Mouse (Mus musculus) adrenal gland, postnatal 14 days (tissue): ENCODE data around the gene Slc50a1. TPM values are rescaled to one million over a fixed set of nuclear protein-coding genes. Genes with fewer than 3 reads are reported as not detected.

Source experiments
- DNase-seq: peaks from one replicate; pipeline ENCODE4 v3.0.0; 2021; ENCODE audit warnings: mixed read lengths
- long read RNA-seq, 2 experiments: library from polyadenylated mRNA; stranded (forward); transcript quantifications; one replicate each; pipeline ENCODE4 v2.0.0; 2021
- total RNA-seq: library from RNA; stranded (reverse); gene quantifications from 2 replicates; pipeline ENCODE4 v1.2.3, GENCODE M21; 2021

The Slc50a1 gene
- total RNA-seq, result 40.4 and 54.7 TPM in 2 replicates
- long read RNA-seq, experiment 1, transcript Slc50a1-201 (6 exons, 1,022 nt), result major isoform, 35 of 63 reads
- long read RNA-seq, experiment 1, transcript Slc50a1-205 (5 exons, 1,086 nt), result minor isoform, 6 of 63 reads
- long read RNA-seq, experiment 1, partial matches to known transcripts, result 2 of 63 reads
- long read RNA-seq, experiment 1, other reads (novel, unspliced or antisense), result 14 of 63 reads
- long read RNA-seq, experiment 2, transcript Slc50a1-205 (5 exons, 1,086 nt), result minor isoform, 5 of 42 reads
- long read RNA-seq, experiment 2, transcript Slc50a1-201 (6 exons, 1,022 nt), result major isoform, 22 of 42 reads
- long read RNA-seq, experiment 2, partial matches to known transcripts, result 1 of 42 reads
- long read RNA-seq, experiment 2, other reads (novel, unspliced or antisense), result 10 of 42 reads

DNA sequence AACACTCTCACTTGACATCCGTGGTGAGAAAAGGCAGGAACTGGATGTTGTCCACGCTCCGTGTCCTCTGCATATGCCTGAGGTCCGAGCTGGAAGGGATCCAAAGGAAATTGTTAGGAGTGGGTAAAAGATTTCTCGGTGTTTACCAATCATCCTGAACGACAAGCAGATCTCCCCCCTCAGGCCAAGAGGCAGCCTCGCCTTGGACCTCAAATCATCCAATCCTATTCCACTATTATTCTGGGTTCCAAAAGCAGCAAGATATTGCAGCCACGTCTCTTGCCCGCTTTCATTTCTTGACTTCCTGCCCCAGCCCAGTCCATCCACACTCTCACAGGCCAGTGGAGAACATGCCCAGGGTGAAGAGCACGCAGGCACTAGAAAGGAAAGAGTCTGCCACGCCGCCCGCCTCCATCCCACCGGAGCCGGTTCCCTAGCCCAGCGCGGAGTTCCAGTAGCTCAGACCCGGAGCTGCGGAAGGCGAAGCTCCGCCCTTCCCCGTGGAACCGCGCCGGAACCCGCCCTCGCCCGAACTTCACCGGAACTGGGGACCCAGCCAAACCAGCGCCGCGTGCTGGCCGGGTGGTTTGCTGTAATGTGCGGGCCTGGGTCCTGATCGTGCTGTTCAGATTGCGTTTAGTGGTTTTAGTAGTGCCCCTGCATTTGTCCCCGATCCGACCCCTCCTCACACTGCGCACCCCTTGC is at the start of gene Slc50a1:
TSS of gene Slc50a1 (minus strand) at position 520 of the 705 bp plus-strand sequence.
- DNase-seq, result peak; percentile 94

DNA sequence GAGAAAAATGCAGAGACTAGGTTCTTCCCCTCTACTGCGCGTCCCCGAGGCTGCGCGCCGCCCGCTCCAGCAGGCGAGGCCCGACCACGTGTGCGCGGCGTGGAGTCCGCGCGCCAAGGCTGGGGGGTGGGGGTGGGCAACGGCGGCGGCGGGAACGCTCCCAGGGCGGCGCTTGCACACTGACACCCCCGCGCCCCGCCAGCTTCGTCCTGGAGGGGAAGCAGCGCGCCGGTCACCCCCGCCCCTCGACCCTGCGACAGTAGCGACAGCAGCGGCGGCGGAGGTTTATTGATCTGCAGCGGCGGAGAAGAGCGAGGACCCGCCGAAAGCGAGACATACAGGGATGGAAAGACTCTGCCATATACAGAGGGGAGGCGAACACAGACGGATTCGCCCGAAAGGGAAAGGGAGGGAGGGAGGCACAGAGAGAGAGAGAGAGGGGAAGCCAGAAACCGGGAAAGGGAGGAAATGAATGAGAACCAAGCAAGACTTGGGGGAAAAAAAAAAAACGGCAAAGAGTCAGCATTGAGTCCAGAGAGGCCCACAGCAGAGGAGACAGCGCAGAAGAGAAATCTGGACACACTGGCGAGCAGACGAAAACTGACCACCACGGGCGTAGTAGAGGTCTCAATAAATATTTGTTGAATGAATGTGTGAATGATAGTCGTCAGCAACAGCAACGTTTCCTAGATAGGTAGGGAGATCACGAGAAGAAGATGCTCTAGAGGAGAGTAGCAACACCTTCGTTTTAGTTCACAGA is 49.4 kb upstream of the Slc50a1 start:
- no peak for DNase-seq

DNA sequence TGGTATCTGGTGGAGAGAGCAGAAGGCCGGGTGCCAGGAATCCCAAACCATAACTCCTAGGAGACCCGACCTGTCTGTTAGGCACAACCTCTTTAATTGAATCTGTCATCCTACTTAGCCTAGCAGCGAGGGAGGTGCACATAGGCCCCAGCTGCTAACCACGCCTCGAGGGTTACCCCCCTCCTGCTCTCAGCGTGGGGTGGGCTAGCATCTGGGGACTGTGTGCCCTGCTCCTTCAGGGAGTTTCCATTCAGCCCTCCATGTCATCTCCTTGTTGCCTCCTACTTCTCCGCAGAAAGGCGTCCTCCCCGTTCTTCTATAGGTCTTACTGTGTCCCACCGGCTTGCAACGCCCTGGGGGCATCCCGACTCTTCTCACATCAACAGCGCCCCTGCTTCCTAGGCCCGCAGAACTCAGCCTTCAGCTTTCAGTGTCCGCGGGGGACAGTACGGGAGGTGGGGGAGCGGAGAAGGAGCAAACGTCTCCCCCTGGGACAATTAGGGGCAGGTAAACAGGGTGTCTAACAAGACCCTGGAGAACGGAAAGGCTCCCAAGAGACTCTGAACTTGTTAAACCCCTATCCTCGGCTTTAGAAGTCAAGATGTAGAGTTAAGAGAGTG is 48.7 kb upstream of the Slc50a1 start:
- DNase-seq, result no peak

DNA sequence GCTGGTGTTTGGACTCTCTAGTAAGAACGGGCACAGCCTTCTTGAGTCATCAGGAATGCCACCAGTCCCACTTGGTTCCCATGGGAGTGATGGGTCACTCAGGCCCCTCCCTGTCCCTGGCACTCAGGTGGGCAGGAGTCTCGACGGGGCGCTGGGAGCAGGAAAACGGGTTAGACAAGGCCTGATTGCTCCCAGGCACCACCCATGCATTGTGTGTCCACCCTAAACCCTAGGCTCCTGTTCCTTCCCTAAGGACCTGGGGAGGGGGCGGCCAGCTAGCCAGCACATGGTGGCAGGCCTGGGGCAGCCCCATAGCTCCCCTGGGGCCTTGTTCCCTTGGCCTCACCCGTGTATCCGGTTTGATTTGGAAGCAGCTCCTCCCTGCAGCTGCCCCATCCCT is 47.9 kb upstream of the Slc50a1 start:
- no peak for DNase-seq

DNA sequence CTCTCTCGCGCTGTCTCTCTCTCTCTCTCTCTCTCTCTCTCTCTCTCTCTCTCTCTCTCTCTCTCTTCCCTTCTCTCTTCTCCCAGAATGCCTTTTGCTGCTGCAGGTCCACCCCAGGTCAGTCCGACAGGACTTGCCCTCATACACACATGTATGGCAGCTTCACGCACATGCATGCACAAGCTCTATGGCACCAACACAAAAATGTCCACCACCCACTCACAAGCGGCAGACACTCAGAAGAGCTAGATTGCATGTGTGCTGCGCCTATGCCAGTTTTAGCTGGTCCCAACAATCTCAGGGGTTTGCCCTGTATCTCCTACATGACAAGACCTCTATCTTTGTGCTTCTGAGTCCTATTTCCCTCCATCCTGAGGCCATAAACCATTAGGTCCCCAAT is 46.9 kb upstream of the Slc50a1 start:
- no peak for DNase-seq

DNA sequence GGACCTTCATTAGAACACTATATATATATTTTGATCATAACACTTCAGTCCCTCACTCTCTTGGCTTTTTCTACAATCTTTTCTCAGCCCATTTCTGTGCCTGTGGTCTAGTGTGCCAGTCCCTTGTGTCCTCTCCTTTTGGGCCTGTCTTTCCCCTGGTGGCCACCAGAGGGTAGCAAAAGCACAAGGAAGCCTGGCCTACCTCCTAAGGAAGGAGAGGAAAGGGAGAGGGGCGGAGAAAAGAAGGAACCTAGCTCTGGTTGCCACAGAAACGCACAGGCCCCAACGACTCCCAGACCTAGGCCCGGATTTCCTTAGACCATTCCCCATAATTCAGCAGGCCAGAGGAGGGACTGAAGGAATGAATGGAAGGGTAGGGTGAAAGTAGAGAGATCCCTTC is 46.5 kb upstream of the Slc50a1 start:
- DNase-seq, result peak; percentile 88

DNA sequence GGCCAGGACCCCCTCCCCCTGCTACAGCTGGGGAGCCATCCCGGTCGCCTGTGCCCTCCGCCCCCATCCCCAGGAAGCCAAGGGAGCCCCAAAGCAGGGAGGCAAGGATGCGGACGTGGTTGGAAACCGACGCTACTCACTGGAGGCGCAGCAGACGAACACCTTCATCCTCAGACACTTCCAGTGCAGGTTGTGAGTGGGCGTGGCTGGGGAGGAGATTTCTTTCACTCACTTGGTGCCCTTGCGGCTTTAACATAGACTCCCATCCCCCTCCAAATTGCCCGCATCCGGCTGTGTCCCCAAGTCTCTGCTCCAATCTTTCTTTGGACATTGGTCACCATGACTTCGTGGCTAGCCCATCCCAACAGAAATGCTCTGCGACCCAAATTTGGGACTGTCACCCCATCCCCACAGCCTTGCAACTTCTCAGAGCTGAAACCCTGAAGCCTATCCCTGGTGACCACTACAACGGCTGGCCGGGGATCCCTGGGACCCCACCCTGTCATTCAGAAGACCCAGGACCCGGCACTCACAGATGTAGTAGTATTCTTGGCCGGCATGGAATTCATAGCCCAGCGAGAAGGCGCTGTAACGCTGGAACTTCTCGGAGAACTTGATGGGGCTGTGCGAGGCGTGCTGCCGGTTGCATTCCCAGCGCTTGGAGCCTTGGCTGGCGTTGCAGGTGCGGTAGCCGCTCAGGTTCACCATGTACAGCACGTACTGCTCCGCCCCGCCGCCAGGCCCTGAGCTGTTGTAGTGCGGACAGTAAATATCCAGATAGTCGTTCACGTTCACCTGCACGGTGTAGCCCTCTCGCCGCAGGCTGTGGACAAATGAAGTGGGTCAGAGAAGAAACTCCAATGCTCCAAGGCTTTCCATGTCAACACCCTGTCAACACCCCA is 45.8 kb upstream of the Slc50a1 start:
- DNase-seq, result no peak

DNA sequence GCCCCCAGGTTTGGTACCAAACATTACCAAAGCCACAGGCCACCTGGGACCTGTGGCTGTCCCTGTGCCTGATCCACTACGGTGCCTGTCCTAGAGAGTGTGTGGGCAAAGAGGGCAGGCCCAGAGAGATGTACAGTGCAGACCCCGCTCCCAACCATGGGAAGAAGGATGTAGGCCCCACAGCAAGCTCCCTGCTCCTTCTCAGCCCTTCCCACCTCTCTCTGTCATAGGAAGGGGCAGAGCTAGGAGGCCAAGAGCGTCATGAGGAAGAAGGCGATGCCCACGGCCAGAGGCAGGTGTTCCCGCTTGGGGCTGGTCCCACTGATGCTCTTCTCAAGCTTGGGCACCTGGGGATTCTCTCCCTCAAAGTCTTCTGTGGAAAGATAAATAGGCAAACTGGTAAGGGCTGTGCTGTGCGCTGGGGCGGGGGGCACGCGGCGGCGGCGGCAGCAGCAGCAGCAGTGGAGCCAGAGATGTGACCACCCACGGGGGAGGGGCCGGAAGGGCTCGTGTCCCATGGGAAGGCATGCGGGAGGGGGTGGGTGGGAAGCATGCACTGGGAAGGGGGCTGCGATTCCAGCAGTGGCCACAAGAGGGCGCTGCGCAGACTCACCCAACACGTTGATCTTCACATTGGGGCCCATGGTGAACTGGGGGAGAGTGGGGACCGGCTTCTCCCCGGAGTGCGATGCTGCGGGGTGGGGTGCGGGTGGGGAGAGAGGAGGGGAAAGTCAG is 45.0 kb upstream of the Slc50a1 start:
- peak; percentile 88 for DNase-seq

DNA sequence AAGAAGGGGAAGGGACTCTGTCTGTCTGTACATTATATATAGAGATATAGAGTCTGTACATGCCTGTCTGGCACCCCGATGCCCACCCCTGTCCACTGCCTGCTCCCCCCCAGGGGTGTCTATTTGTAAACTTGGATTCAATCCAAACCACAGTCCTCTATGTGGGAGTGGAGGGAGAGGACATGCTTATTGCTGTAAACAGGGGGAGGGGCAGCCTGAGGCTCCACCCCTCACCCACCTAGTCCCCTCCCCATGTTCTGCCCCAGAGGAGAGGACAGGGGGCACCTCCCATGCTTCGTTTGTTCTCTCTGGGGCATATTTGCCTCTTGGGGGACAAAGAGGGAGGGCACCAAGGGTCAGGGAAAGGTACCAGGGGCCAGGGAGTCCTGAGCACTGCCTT is 44.4 kb upstream of the Slc50a1 start:
- DNase-seq, result no peak

DNA sequence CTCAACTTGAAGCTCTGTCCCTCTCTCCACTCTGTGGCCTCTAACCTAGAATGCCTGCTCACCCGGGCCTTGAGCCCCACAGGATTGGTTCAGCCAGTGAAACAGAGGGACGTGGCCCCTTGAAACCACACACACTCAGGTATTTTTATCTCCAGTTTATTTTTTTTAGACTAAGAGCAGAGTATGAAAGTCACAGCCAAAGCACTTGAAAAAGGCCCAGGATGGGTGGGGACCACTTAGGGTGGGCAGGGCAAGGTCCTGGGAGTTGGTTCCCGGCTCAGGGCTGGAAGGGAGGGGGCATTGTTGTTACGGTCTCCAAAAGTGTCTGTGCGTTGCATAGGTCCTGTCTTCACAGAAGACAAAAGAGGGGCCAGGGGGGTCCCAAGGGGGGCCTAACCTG is 44.0 kb upstream of the Slc50a1 start:
- DNase-seq, result no peak

DNA sequence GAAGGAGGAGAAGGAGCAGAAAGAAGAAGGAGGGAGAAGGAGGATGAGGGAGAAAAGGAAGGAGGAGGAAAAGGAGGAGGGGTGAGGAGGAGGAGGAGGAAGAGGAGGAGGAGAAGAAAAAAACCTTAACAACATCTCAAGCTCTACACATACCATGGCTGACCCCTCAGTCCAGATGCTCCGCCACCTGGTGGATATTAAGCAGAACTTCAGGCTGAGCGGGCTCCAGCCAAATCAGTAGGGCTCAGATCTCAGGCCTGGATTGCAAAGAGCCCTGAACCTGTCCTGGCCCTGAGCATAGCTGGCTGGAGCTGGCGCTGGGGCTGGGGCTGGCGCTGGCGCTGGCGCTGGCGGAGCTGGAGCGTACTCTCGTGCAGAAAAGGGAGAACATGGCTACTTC is 37.7 kb upstream of the Slc50a1 start:
- peak; percentile 83 for DNase-seq

DNA sequence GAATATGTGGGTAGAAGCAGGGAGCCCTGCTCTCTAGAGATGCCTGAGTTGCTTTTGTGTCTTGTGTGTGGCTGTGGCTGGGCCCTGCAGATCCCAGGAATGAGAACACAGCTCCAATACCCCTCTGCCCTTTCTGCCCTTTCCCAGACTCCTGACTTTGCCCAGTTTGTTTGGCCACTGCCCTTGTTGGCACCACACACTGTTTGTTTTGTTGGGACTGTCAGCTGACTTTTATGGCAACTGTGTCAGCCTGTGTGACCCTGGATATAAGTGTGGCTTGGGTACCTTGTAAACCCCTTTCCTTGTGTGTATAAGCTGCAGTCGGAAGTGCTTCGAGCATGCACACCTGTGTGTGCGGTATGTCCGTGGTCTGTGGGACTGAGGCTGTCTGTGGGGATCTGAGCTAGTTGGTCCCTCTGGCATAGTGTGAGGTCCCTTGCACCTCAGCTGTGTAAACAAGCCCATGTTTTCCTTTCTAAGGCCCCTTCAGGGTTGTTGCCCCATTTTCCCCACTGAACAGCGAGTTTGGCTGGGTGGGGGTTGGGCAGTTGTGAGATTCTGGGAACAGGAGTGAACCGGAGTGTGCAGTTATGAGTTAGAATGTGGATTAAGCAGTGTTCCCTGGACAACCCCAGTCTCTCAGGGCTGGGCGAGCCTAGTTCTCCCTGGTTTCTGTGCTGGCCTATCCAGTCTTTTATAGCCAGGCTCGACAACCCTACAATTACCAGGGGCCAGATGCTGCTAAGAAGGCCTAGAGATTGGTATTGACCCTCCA is 35.4 kb upstream of the Slc50a1 start:
- peak; percentile 38 for DNase-seq

DNA sequence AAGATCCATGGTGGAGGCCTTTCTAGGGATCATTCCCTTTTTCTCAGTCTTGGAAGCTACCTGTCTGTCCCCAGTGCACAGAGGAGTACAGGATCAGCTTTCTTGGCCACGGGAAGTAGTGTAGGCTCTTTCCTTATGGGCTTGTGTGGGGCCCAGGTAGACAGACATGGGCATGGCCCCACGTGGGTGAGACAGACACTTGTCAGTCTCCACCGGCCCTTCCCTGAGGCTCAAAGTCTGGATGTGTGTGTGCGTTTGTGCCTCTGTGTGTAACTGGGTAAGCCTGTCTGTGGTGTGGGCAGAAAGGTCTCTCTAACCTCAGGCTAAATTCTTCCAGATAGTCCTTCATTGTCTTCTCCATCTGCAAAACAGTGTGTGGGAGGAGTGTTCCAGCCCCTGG is 34.7 kb upstream of the Slc50a1 start:
- no peak for DNase-seq

DNA sequence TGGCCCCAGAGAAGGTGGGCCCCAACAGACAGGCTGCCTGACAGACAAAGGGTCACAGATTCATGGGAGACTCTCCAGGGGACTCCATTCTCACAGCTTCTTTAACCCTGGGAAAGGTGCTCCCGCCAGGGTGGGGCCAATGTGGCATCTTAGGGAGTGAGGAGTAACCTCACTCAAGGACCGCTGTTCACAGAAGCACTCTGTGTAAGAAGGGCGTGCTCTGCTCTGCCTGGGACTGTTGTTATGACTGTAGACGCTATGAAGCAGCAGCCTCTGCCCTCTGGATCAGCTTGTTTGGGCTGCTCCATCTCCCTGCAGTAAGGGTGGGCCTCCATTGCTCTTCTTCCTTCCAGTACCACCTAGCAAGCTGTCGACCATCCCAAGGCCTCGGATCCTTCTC is 34.1 kb upstream of the Slc50a1 start:
- DNase-seq, result no peak

DNA sequence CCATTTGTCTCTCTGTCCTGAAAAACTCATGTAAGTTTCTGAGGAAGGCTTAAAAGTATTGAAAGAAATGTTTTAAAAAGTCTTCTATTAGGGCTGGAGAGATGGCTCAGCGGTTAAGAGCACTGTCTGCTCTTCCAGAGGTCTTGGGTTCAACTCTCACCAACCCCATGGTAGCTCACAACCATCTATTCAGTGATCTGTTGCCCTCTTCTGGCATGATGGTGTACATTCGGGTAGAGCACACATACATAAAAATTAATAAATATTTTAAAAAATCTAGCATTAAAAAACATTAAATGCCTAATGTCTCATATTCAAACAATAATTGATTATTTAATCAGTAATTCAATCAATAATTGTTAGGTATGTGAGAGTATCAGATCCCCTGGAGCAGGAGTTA is 30.1 kb upstream of the Slc50a1 start:
- no peak for DNase-seq

DNA sequence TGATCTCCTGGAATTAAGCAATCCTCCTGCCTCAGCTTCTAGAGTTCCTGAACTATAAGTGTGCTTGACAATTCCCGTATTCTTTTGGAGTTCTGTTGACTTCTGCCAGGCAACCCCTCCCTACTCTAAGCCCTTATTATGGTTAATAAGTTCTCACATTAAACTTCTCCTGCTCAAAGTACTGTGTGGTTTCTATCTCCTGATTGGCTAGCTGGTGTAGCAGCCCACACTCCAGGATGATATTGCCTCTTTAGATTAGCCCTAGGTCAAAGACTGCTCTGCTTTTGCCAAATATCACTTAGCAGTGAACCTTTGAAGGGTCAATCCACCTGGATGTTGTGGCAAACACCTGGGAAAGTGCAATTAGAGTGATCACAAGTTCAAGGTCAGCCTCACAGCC is 29.7 kb upstream of the Slc50a1 start:
- no peak for DNase-seq

DNA sequence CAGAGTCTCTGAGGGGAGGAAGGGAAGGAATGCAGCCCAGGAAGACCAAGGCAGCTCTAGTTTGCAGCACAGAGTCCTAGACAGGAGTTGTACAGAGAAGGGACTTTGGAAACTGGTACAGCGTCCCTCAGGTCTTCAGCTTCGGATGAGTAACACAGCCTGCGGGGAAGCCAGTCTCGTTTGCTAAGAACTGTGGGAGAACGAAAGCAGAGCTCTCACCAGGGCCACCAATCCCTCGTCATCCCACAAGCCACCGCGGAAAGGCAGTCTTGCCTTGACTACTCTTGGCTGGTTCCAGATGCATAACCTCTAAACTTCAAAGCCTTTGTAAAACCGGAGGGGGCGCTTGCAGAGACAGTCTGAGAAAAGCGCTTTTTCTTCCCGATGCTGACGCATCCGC is 29.1 kb upstream of the Slc50a1 start:
- DNase-seq, result peak; percentile 77

DNA sequence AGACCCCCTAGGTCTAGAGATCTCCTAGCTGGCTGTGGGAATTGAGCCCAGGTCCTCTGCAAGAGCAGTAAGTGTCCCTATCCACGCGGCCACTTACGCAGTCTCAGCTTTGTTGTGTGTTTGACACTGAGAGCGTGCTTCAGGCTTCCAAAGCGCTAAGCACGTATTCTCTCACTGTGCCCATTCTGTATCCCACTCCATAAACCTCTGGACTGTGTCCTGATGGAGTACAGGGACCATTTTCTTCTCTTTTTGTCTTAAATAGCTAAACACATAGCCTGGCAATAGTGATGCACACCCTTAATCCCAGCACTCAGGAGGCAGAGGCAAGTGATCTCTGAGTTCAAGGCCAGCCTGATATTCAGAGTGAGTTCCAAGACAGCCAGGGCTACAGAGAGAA is 28.5 kb upstream of the Slc50a1 start:
- no peak for DNase-seq

DNA sequence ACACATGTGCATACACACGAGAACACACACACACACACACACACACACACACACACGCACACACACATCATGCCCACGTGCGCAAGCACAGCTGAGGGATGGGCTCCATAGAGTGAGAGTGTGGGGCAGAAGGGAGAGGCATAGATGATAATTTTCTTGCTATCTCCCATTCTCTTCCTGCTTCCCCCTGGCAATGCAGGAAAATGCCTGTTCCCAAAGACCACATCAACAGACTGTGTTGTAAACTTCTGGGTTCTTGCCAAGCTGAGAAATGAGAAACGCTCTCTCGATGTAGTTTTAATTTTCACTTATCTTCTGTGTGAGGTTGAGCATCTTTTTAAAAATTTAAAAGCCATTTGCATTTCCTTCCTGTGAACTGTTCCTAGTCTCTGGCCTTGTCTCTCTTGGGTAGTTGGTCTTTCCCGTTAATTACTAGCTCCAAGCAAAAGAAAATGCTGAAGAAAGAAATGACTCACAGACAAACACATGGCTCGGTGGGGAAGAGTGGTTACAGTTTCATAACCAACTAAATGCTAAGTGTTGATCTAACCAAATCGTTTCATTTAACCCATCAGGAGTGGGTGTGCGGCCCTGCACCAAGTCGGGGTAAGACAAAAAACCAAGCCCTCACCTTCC is 26.5 kb upstream of the Slc50a1 start:
- no peak for DNase-seq
